Mouse (Mus musculus) embryonic facial prominence, embryonic 11.5 days (tissue): ENCODE measurements around the gene Utp6. TPM values are rescaled to one million over a fixed set of nuclear protein-coding genes. Genes with fewer than 3 reads are reported as not detected.

Experiments used
- ATAC-seq: fragments of 200-750 bp; cut with Nextera tagmentation; replicated peaks from 2 replicates; pipeline ENCODE4 v1.8.0; 2017; ENCODE audit warnings: low read depth; ENCODE audit not compliant: insufficient number of reproducible peaks, low FRiP score, low TSS enrichment
- DNase-seq: peaks from one replicate; pipeline ENCODE4 v3.0.0-alpha.2; 2015; ENCODE audit warnings: low spot score
- H3K27ac ChIP-seq: fragments of 300-500 bp; sonication (generic); replicated peaks from 2 replicates; pipeline ENCODE4 v1.5.1; 2014; ENCODE audit warnings: mild to moderate bottlenecking, low read depth, low read length, control low read depth
- H3K27me3 ChIP-seq: fragments of 300-500 bp; sonication (generic); 2 replicates; pipeline ENCODE4 v1.6.1; 2014; ENCODE audit warnings: mild to moderate bottlenecking, low read length, moderate library complexity, mixed read lengths; ENCODE audit not compliant: control insufficient read depth, insufficient read depth
- H3K36me3 ChIP-seq: fragments of 300-500 bp; sonication (generic); replicated peaks from 2 replicates; pipeline ENCODE4 v1.6.1; 2014; ENCODE audit warnings: low read depth, mild to moderate bottlenecking, low read length, moderate library complexity, mixed read lengths; ENCODE audit not compliant: control insufficient read depth, insufficient read depth
- H3K4me1 ChIP-seq: fragments of 300-500 bp; sonication (generic); 2 replicates; pipeline ENCODE4 v1.6.1; 2014; ENCODE audit warnings: low read length, mixed read lengths; ENCODE audit not compliant: control insufficient read depth, insufficient read depth
- H3K4me2 ChIP-seq: fragments of 300-500 bp; sonication (generic); 2 replicates; pipeline ENCODE4 v1.6.1; 2014; ENCODE audit warnings: low read depth, mild to moderate bottlenecking, control low read depth, low read length, moderate library complexity
- H3K4me3 ChIP-seq: fragments of 300-500 bp; sonication (generic); 2 replicates; pipeline ENCODE4 v1.5.1; 2014; ENCODE audit warnings: low read depth, low read length, control low read depth
- H3K9ac ChIP-seq: fragments of 300-500 bp; sonication (generic); replicated peaks from 2 replicates; pipeline ENCODE4 v1.6.1; 2014; ENCODE audit warnings: mild to moderate bottlenecking, control low read depth, low read length
- H3K9me3 ChIP-seq: fragments of 300-500 bp; sonication (generic); replicated peaks from 2 replicates; pipeline ENCODE4 v1.6.1; 2016; ENCODE audit warnings: mild to moderate bottlenecking, low read length, inconsistent platforms, mixed read lengths; ENCODE audit not compliant: control insufficient read depth
- WGBS: fragments of 180-500 bp; shearing (Covaris S2); extraction: QIAGEN DNeasy Blood & Tissue Kit; methylation state at CpG from one replicate; pipeline ENCODE4 v1.1.7; 2014; 5-methylcytosine and 5-hydroxymethylcytosine counted together
- polyA plus RNA-seq: library from polyadenylated mRNA; unstranded; fragments of >200 nt; fragmentation: Nextera tagmentation; extraction: Ambion mirVana; gene quantifications from 2 replicates; pipeline ENCODE4 v1.2.1, GENCODE M21; 2014

The Utp6 gene
- polyA plus RNA-seq, 1 experiment from 2014 or later = 108 TPM

GRCm38 (mm10) chr11:79943136-79943535, 19.1 kb downstream of the Utp6 start:
- Histone ChIP-seq H3K9ac (no peak overlapping the region), H3K27ac (no peak overlapping the region), H3K4me1 (no peaks in the 10 kb centered on the region), H3K9me3 (no peaks in the 10 kb centered on the region), H3K27me3 (no peaks in the 10 kb centered on the region), H3K4me3 (no peak overlapping the region), H3K4me2 (no peak overlapping the region), H3K36me3 (peaks cover 11% of the 10 kb centered on the region)
- DNase-seq = no peak
- ATAC-seq = no peak
- 92% methylated on average over 8 of the region's 8 CpGs for WGBS

- ATAC-seq = no peak
- H3K4me2 ChIP-seq = no peak overlapping the region
- no peak overlapping the region for H3K4me3 ChIP-seq
- no peaks in the 10 kb centered on the region for H3K27me3 ChIP-seq
- no peaks in the 10 kb centered on the region for H3K4me1 ChIP-seq
- H3K27ac ChIP-seq = no peak overlapping the region
- no peak overlapping the region for H3K9ac ChIP-seq
- 83% methylated on average over 9 of the region's 9 CpGs for WGBS
- no peak for DNase-seq
- no peaks in the 10 kb centered on the region for H3K9me3 ChIP-seq
- peaks cover 9% of the 10 kb centered on the region for H3K36me3 ChIP-seq
Observed at GRCm38 (mm10) chr11:79935766-79936165, 26.4 kb downstream of the Utp6 start.

- ATAC-seq = no peak
- no peak overlapping the region for H3K27ac ChIP-seq
- WGBS = 81% methylated on average over 1 of the region's 1 CpGs
- H3K9me3 ChIP-seq = no peaks in the 10 kb centered on the region
- no peaks in the 10 kb centered on the region for H3K36me3 ChIP-seq
- H3K27me3 ChIP-seq = no peaks in the 10 kb centered on the region
- no peaks in the 10 kb centered on the region for H3K4me1 ChIP-seq
- H3K4me2 ChIP-seq = no peak overlapping the region
- DNase-seq = no peak
- H3K9ac ChIP-seq = no peak overlapping the region
- H3K4me3 ChIP-seq = no peak overlapping the region
Observed at GRCm38 (mm10) chr11:79922766-79923165, 39.4 kb downstream of the Utp6 start.

- no peaks in the 10 kb centered on the region for H3K4me1 ChIP-seq
- ATAC-seq = no peak
- no peaks in the 10 kb centered on the region for H3K9me3 ChIP-seq
- no peak overlapping the region for H3K4me2 ChIP-seq
- no peaks in the 10 kb centered on the region for H3K27me3 ChIP-seq
- no peak for DNase-seq
- no peak overlapping the region for H3K4me3 ChIP-seq
- 74% methylated on average over 3 of the region's 3 CpGs for WGBS
- no peaks in the 10 kb centered on the region for H3K36me3 ChIP-seq
- H3K9ac ChIP-seq = no peak overlapping the region
- no peak overlapping the region for H3K27ac ChIP-seq
Observed at GRCm38 (mm10) chr11:79922157-79922556, 40.0 kb downstream of the Utp6 start.

GRCm38 (mm10) chr11:79920505-79921025, 41.6 kb downstream of the Utp6 start:
- H3K36me3 ChIP-seq = no peaks in the 10 kb centered on the region
- no peaks in the 10 kb centered on the region for H3K9me3 ChIP-seq
- no peak overlapping the region for H3K27ac ChIP-seq
- H3K4me3 ChIP-seq = no peak overlapping the region
- no peaks in the 10 kb centered on the region for H3K27me3 ChIP-seq
- DNase-seq = peak; percentile 11
- 42% methylated on average over 5 of the region's 5 CpGs for WGBS
- H3K4me1 ChIP-seq = no peaks in the 10 kb centered on the region
- H3K4me2 ChIP-seq = no peak overlapping the region
- no peak overlapping the region for H3K9ac ChIP-seq
- ATAC-seq = no peak

- H3K36me3 ChIP-seq = no peaks in the 10 kb centered on the region
- no peaks in the 10 kb centered on the region for H3K4me1 ChIP-seq
- H3K4me3 ChIP-seq = no peak overlapping the region
- H3K9ac ChIP-seq = no peak overlapping the region
- 16% methylated on average over 13 of the region's 13 CpGs for WGBS
- H3K9me3 ChIP-seq = no peaks in the 10 kb centered on the region
- no peak overlapping the region for H3K27ac ChIP-seq
- no peak for ATAC-seq
- H3K4me2 ChIP-seq = no peak overlapping the region
- peak; percentile 91 for DNase-seq
- no peaks in the 10 kb centered on the region for H3K27me3 ChIP-seq
Observed at GRCm38 (mm10) chr11:79919685-79920504, 42.3 kb downstream of the Utp6 start.

- no peaks in the 10 kb centered on the region for H3K4me1 ChIP-seq
- H3K27ac ChIP-seq = no peak overlapping the region
- no peaks in the 10 kb centered on the region for H3K36me3 ChIP-seq
- H3K27me3 ChIP-seq = no peaks in the 10 kb centered on the region; the same call in 1 of the 2 replicates
- 77% methylated on average over 9 of the region's 9 CpGs for WGBS
- no peaks in the 10 kb centered on the region for H3K9me3 ChIP-seq
- no peak overlapping the region for H3K4me2 ChIP-seq
- ATAC-seq = no peak
- H3K4me3 ChIP-seq = no peak overlapping the region
- DNase-seq = no peak
- no peak overlapping the region for H3K9ac ChIP-seq
Observed at GRCm38 (mm10) chr11:79915696-79916349, 46.4 kb downstream of the Utp6 start.
